Mouse (Mus musculus): ENCODE measurements around the gene 1700018B08Rik.

Gene 1700018B08Rik

DNA sequence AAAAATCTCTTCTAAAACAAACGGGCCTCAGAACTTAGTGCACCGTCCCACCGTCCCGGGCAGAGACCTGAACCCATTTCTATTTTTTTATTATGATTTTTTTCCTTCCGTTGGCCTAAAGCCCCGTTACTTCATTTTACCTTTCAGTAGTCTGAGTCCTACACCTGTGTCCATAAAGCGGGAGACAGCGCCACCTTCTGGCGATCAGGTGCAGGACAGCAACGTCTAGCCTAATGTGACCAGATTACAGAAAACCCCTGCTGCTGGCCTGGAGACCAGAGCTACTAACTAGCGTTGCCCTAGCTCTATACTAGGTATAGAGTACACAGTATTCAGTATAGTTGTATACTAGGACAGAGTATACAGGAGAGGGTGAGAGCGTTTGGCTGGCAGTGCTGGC is 30.7 kb downstream of the 1700018B08Rik start:
- peak; percentile 15 to 43 for DNase-seq (ENCODE audit: low read depth in 2 of 2, low spot score in 2 of 2)

DNA sequence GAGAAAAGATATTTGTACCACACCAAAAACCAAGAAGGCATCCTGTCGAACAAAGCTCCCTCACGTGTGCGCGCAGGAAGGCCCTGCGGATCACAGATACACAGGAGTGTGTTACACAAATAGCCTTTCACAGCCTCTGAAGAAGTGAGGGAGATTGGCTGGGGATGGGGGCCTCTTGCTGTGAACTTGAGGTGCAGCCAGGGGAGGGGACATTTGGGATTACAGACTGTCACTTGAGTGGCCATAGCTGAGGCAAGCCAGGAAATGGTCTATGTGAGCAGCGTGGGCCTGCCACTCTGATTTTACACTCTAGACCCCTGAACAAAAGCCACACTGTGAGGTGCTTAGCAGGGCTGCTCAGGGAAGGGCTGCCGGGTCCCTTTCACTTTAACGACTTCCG is 32.4 kb downstream of the 1700018B08Rik start:
- no peak for DNase-seq (ENCODE audit: low read depth in 2 of 2, low spot score in 2 of 2)

DNA sequence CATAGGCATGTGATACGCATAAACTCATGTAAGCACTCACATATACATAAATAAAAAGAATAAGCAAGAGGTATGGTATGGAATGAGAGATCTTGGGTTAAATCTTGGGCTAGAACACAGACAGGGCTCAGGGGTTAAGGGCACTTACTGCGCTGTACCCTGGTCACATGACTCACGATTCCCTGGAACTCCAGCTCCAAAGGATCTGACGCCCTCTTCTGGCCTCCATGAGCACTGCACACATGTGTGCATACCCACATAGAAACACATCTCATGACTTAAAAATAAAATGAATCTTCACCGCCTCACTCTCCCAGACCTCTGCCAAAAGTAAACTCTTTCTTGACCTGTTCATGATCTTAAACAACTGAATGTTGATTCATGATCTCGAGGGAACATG is 46.5 kb downstream of the 1700018B08Rik start:
- DNase-seq (ENCODE audit: low read depth in 2 of 2, low spot score in 2 of 2), result no peak

GRCm38 (mm10) chr8:121491633-121492032 is 52.5 kb downstream of the 1700018B08Rik start:
- DNase-seq (ENCODE audit: low read depth in 2 of 2, low spot score in 2 of 2), result no peak

DNA sequence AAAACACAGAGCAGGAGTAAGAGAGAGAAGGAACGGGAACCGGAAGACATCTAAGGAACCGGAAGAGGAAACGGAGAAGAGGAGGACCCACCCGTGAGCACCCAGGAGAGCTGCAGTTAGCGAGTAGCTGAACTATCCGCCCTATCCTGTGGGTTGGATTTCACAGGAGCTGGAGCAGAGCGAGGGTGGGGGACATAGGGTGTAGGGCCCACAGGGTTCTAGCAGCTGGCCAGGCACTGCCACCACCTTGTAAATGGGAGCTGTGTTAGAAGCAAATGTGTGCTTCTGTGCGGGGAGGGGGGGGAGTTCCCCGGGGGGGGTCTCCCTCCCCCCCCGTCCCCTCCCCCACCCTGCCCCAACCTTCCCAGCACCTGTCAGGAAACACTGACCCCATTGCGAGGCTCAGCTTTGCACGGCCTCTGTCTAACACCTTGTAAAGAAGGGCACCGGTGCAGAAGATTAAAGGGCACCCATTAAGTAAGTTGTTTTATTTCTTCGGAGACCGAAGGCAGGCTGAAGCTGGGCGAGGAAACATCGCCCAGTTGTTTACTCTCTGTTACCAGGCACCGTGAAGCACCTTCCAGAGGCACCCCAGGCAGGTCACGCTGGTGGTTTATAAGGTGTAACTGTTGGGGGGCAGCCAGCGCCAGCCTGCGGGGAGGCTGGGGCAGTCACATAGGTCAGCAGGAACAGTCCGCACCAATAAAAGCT is 59.9 kb downstream of the 1700018B08Rik start:
- no peak for DNase-seq (ENCODE audit: low read depth in 2 of 2, low spot score in 2 of 2)
